Mouse (Mus musculus) embryonic fibroblast, embryonic 13.5 days (primary cell): ENCODE measurements around the gene Gm20388.

Experiments used
- CTCF ChIP-seq: IDR thresholded peaks from 2 replicates; pipeline ENCODE4 v1.5.1; 2011; ENCODE audit warnings: mild to moderate bottlenecking, control low read depth, low read length, moderate library complexity, borderline replicate concordance; ENCODE audit not compliant: insufficient read depth
- POLR2A ChIP-seq: IDR thresholded peaks from 2 replicates; pipeline ENCODE4 v1.6.1; 2011; ENCODE audit warnings: low read depth, mild to moderate bottlenecking, control low read depth, low read length, moderate library complexity

DNA sequence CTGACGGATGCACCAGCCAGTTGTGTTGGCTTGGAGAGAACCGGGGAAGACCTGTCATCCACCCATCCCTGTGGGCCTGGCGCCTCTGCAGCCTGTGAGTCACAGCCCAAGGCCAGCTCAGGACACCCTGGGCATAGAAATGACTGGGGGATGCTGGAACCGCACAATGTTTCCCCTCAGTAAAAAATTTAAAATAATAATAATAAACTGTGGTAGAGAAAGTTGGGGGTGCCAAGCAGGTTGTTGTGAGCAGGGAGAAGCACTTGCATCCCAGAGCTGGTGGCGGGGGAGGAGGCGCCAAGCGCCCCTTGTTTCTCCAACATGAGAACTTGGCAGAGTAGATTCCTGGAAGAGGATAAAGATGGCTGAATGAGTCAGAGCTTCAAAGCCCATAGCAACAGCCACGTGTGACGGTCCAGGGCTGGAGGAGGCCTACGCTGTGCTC is 1534.4 kb downstream of the Gm20388 start:
- TF ChIP-seq CTCF (no peak), POLR2A (no peak)
